Mouse (Mus musculus): ENCODE results near the gene Olfr923.
"Not testable (repeated sequence)": the region's sequence is repeated elsewhere in the genome, so short reads cannot be mapped to it uniquely, and the experiment has no call there.

Gene Olfr923

GRCm38 (mm10) chr9:38826245-38826644, at the start of gene Olfr923:
Olfr923 (plus strand) TSS chr9:38826545.
- no peak for DNase-seq (ENCODE audit: low spot score)

- no peak for DNase-seq (ENCODE audit: low spot score)
Observed at GRCm38 (mm10) chr9:38792689-38793088, 33.7 kb upstream of the Olfr923 start.

GRCm38 (mm10) chr9:38805696-38806095, 20.6 kb upstream of the Olfr923 start:
- no peak for DNase-seq (ENCODE audit: low spot score)

- no peak for DNase-seq (ENCODE audit: low spot score)
Observed at GRCm38 (mm10) chr9:38814314-38814713, 12.0 kb upstream of the Olfr923 start, which contains the start of gene Olfr922. Olfr922 (plus strand) TSS chr9:38814614.

- no peak for DNase-seq (ENCODE audit: low spot score)
Observed at GRCm38 (mm10) chr9:38815458-38815986, 10.8 kb upstream of the Olfr923 start.

- no peak for DNase-seq (ENCODE audit: low spot score)
Observed at GRCm38 (mm10) chr9:38833027-38833426, 6.7 kb downstream of the Olfr923 start.

- no peak for DNase-seq (ENCODE audit: low spot score)
Observed at GRCm38 (mm10) chr9:38844149-38844548, 17.8 kb downstream of the Olfr923 start, which contains the start of gene Olfr924. Olfr924 (plus strand) TSS chr9:38844449.

- no peak for DNase-seq (ENCODE audit: low spot score)
Observed at GRCm38 (mm10) chr9:38854760-38855159, 28.4 kb downstream of the Olfr923 start, which contains the start of gene Olfr26. Olfr26 (plus strand) TSS chr9:38855060.

- DNase-seq (ENCODE audit: low spot score) = not testable (repeated sequence)
Observed at GRCm38 (mm10) chr9:38874880-38875279, 48.5 kb downstream of the Olfr923 start.

- no peak for DNase-seq (ENCODE audit: low spot score)
Observed at GRCm38 (mm10) chr9:38876826-38877225, 50.5 kb downstream of the Olfr923 start, which contains the start of gene Olfr926. Olfr926 (plus strand) TSS chr9:38877126.
